Mouse (Mus musculus) hindbrain, embryonic 15.5 days (tissue): ENCODE measurements around the gene Stx12. TPM values are rescaled to one million over a fixed set of nuclear protein-coding genes. Genes with fewer than 3 reads are reported as not detected.
"Not testable (repeated sequence)": the region's sequence is repeated elsewhere in the genome, so short reads cannot be mapped to it uniquely, and the experiment has no call there.

Source experiments
- ATAC-seq: fragments of 200-750 bp; cut with Nextera tagmentation; 2 replicates; pipeline ENCODE4 v1.8.0; 2017; ENCODE audit warnings: low read depth, moderate number of reproducible peaks, moderate TSS enrichment; ENCODE audit not compliant: low FRiP score
- H3K27ac ChIP-seq: fragments of 300-500 bp; sonication (generic); replicated peaks from 2 replicates; pipeline ENCODE4 v1.5.1; 2015; ENCODE audit warnings: mild to moderate bottlenecking, inconsistent platforms
- H3K27me3 ChIP-seq: fragments of 300-500 bp; sonication (generic); 2 replicates; pipeline ENCODE4 v1.6.1; 2015; ENCODE audit warnings: control low read depth, inconsistent platforms
- H3K36me3 ChIP-seq: fragments of 300-500 bp; sonication (generic); 2 replicates; pipeline ENCODE4 v1.6.1; 2015; ENCODE audit warnings: control low read depth, inconsistent platforms
- H3K4me1 ChIP-seq: fragments of 300-500 bp; sonication (generic); replicated peaks from 2 replicates; pipeline ENCODE4 v1.6.1; 2015; ENCODE audit warnings: control low read depth, inconsistent platforms
- H3K4me2 ChIP-seq: fragments of 300-500 bp; sonication (generic); 2 replicates; pipeline ENCODE4 v1.6.1; 2015; ENCODE audit warnings: moderate library complexity, mild to moderate bottlenecking, inconsistent platforms
- H3K4me3 ChIP-seq: fragments of 300-500 bp; sonication (generic); 2 replicates; pipeline ENCODE4 v1.5.1; 2015; ENCODE audit warnings: mild to moderate bottlenecking, inconsistent platforms
- H3K9ac ChIP-seq: fragments of 300-500 bp; sonication (generic); 2 replicates; pipeline ENCODE4 v1.6.1; 2015; ENCODE audit warnings: inconsistent platforms
- H3K9me3 ChIP-seq: fragments of 300-500 bp; sonication (generic); 2 replicates; pipeline ENCODE4 v1.6.1; 2016; ENCODE audit warnings: control low read depth, inconsistent platforms
- WGBS: fragments of 180-500 bp; shearing (Covaris S2); methylation state at CpG from one replicate; pipeline ENCODE4 v1.1.7; 2015; 5-methylcytosine and 5-hydroxymethylcytosine counted together
- polyA plus RNA-seq: library from polyadenylated mRNA; unstranded; fragments of >200 nt; fragmentation: Nextera tagmentation; extraction: Ambion mirVana; gene quantifications from 2 replicates; pipeline ENCODE4 v1.2.1, GENCODE M21; 2015

The Stx12 gene
- 133 and 145 TPM in 2 replicates for polyA plus RNA-seq

- Histone ChIP-seq H3K9ac (peak within 1 kb of the TSS; percentile 82), H3K27ac (peak within 1 kb of the TSS; percentile 86), H3K4me3 (peak within 1 kb of the TSS; percentile 85), H3K4me1 (peaks cover 29% of the 10 kb centered on the region), H3K36me3 (no peaks in the 10 kb centered on the region), H3K27me3 (no peaks in the 10 kb centered on the region), H3K9me3 (no peaks in the 10 kb centered on the region), H3K4me2 (peak within 1 kb of the TSS; percentile 87)
- under 1% methylated on average over 72 of the region's 72 CpGs for WGBS
- ATAC-seq: peak; percentile 95
These were observed at the start of gene Stx12 for GRCm38 (mm10) chr4:132884064-132884843. Stx12 (minus strand) TSS chr4:132884509.

- WGBS: 84% methylated on average over 4 of the region's 4 CpGs
- no peak for ATAC-seq
- no peak overlapping the region for H3K4me3 ChIP-seq
- H3K27me3 ChIP-seq: no peaks in the 10 kb centered on the region
- no peaks in the 10 kb centered on the region for H3K9me3 ChIP-seq
- peaks cover 13% of the 10 kb centered on the region for H3K4me1 ChIP-seq
- H3K27ac ChIP-seq: no peak overlapping the region
- no peaks in the 10 kb centered on the region for H3K36me3 ChIP-seq
- H3K4me2 ChIP-seq: no peak overlapping the region
- no peak overlapping the region for H3K9ac ChIP-seq
These were observed 48.6 kb upstream of the Stx12 start for GRCm38 (mm10) chr4:132932752-132933404.

- Histone ChIP-seq H3K27me3 (no peaks in the 10 kb centered on the region), H3K27ac (no peak overlapping the region), H3K4me3 (no peak overlapping the region), H3K4me1 (peaks cover 7% of the 10 kb centered on the region; the same call in 1 of the 2 replicates), H3K9ac (no peak overlapping the region), H3K4me2 (no peak overlapping the region), H3K9me3 (no peaks in the 10 kb centered on the region), H3K36me3 (no peaks in the 10 kb centered on the region)
- 7% methylated on average over 8 of the region's 8 CpGs for WGBS
- ATAC-seq: no peak
These were observed 46.5 kb upstream of the Stx12 start for GRCm38 (mm10) chr4:132930784-132931183.

GRCm38 (mm10) chr4:132926520-132926919, 42.2 kb upstream of the Stx12 start:
- H3K9me3 ChIP-seq, H3K4me2 ChIP-seq, H3K27ac ChIP-seq, H3K9ac ChIP-seq, H3K4me3 ChIP-seq, ATAC-seq, H3K27me3 ChIP-seq, H3K36me3 ChIP-seq: not testable (repeated sequence)
- H3K4me1 ChIP-seq: peaks cover 11% of the 10 kb centered on the region
- 83% methylated on average over 2 of the region's 2 CpGs for WGBS

GRCm38 (mm10) chr4:132922558-132923008, 38.3 kb upstream of the Stx12 start, which contains the start of gene Fam76a:
Fam76a (minus strand) TSS chr4:132922558.
- peak; percentile 99 for ATAC-seq
- WGBS: under 1% methylated on average over 50 of the region's 53 CpGs
- Histone ChIP-seq H3K4me2 (peak within 1 kb of the TSS; percentile 71), H3K27ac (peak within 1 kb of the TSS; percentile 93), H3K9me3 (no peaks in the 10 kb centered on the region), H3K4me3 (peak within 1 kb of the TSS; percentile 99), H3K9ac (peak within 1 kb of the TSS; percentile 91), H3K36me3 (peaks cover 9% of the 10 kb centered on the region), H3K27me3 (no peaks in the 10 kb centered on the region), H3K4me1 (peaks cover 21% of the 10 kb centered on the region)

GRCm38 (mm10) chr4:132922061-132922530, 37.8 kb upstream of the Stx12 start:
- Histone ChIP-seq H3K4me2 (peak overlapping the region; percentile 68), H3K4me3 (peak overlapping the region; percentile 99), H3K27me3 (no peaks in the 10 kb centered on the region), H3K27ac (peak overlapping the region; percentile 93), H3K9ac (peak overlapping the region; percentile 91), H3K4me1 (peaks cover 21% of the 10 kb centered on the region), H3K36me3 (peaks cover 9% of the 10 kb centered on the region), H3K9me3 (no peaks in the 10 kb centered on the region)
- ATAC-seq: no peak
- 1% methylated on average over 43 of the region's 50 CpGs for WGBS

- 45% methylated on average over 12 of the region's 12 CpGs for WGBS
- Histone ChIP-seq H3K4me3 (peak overlapping the region; percentile 99), H3K4me2 (peak overlapping the region; percentile 68), H3K36me3 (peaks cover 13% of the 10 kb centered on the region), H3K9ac (peak overlapping the region; percentile 91), H3K27me3 (no peaks in the 10 kb centered on the region), H3K27ac (no peak overlapping the region), H3K9me3 (no peaks in the 10 kb centered on the region), H3K4me1 (peaks cover 21% of the 10 kb centered on the region)
- no peak for ATAC-seq
These were observed 37.2 kb upstream of the Stx12 start for GRCm38 (mm10) chr4:132921488-132921887.

- no peak for ATAC-seq
- peaks cover 25% of the 10 kb centered on the region for H3K36me3 ChIP-seq
- no peaks in the 10 kb centered on the region for H3K9me3 ChIP-seq
- no peaks in the 10 kb centered on the region for H3K27me3 ChIP-seq
- H3K27ac ChIP-seq: no peak overlapping the region
- WGBS: 94% methylated on average over 4 of the region's 4 CpGs
- no peak overlapping the region for H3K9ac ChIP-seq
- no peak overlapping the region for H3K4me3 ChIP-seq
- peaks cover 21% of the 10 kb centered on the region for H3K4me1 ChIP-seq
- no peak overlapping the region for H3K4me2 ChIP-seq
These were observed 35.9 kb upstream of the Stx12 start for GRCm38 (mm10) chr4:132920171-132920570.

GRCm38 (mm10) chr4:132918493-132918892, 34.2 kb upstream of the Stx12 start:
- WGBS: 85% methylated on average over 6 of the region's 6 CpGs
- not testable (repeated sequence) for H3K4me2 ChIP-seq, H3K27me3 ChIP-seq, H3K9ac ChIP-seq, H3K9me3 ChIP-seq, H3K4me3 ChIP-seq, H3K27ac ChIP-seq, ATAC-seq
- peaks cover 41% of the 10 kb centered on the region for H3K36me3 ChIP-seq
- peaks cover 20% of the 10 kb centered on the region for H3K4me1 ChIP-seq

- H3K4me3 ChIP-seq: no peak overlapping the region
- no peak overlapping the region for H3K27ac ChIP-seq
- H3K4me2 ChIP-seq: no peak overlapping the region
- no peaks in the 10 kb centered on the region for H3K4me1 ChIP-seq
- no peaks in the 10 kb centered on the region for H3K27me3 ChIP-seq
- ATAC-seq: no peak
- no peaks in the 10 kb centered on the region for H3K9me3 ChIP-seq
- H3K36me3 ChIP-seq: peaks cover 83% of the 10 kb centered on the region
- H3K9ac ChIP-seq: no peak overlapping the region
- WGBS: 88% methylated on average over 6 of the region's 6 CpGs
These were observed 27.8 kb upstream of the Stx12 start for GRCm38 (mm10) chr4:132912156-132912555.

- no peak overlapping the region for H3K4me3 ChIP-seq
- ATAC-seq: no peak
- H3K9ac ChIP-seq: no peak overlapping the region
- no peak overlapping the region for H3K4me2 ChIP-seq
- no peak overlapping the region for H3K27ac ChIP-seq
- H3K9me3 ChIP-seq: no peaks in the 10 kb centered on the region
- peaks cover 71% of the 10 kb centered on the region for H3K36me3 ChIP-seq
- no peaks in the 10 kb centered on the region for H3K4me1 ChIP-seq
- 89% methylated on average over 5 of the region's 5 CpGs for WGBS
- H3K27me3 ChIP-seq: no peaks in the 10 kb centered on the region
These were observed 21.6 kb upstream of the Stx12 start for GRCm38 (mm10) chr4:132905843-132906360.

GRCm38 (mm10) chr4:132904765-132905309, 20.5 kb upstream of the Stx12 start:
- H3K4me2 ChIP-seq: no peak overlapping the region
- H3K9me3 ChIP-seq: no peaks in the 10 kb centered on the region
- no peaks in the 10 kb centered on the region for H3K27me3 ChIP-seq
- no peak overlapping the region for H3K27ac ChIP-seq
- no peak overlapping the region for H3K4me3 ChIP-seq
- H3K9ac ChIP-seq: no peak overlapping the region
- ATAC-seq: no peak
- 81% methylated on average over 9 of the region's 9 CpGs for WGBS
- no peaks in the 10 kb centered on the region for H3K4me1 ChIP-seq
- H3K36me3 ChIP-seq: peaks cover 62% of the 10 kb centered on the region
